Mouse (Mus musculus): ENCODE data around the gene Lim2. TPM values are rescaled to one million over a fixed set of nuclear protein-coding genes. Genes with fewer than 3 reads are reported as not detected.
"Not testable (repeated sequence)": the region's sequence is repeated elsewhere in the genome, so short reads cannot be mapped to it uniquely, and the experiment has no call there.

The Lim2 gene
- 0.42 TPM in 1 of 2 replicates, not detected in the other for total RNA-seq (2015)
- not detected in 2 replicates for total RNA-seq (2017)

DNA sequence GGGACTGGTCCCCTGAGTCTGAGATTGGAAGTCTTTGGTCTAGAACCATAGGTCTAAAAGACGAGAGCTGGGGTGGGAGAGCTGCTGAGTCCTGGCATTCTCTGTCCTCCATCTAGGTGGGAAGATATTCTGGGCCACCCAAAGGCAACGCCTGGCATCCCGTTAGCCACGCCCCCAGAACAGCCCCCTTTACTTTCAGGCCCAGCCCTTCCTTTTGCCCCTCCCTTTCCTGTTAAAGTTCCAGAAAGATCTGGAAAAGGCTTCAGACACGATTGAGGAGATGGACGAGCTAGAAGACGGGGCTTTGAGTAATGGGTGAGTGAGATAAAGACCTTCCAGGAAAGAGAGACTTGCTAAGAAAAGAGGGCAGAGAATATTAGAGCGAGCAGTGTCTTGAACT is at the start of gene Lim2:
Lim2 (plus strand) TSS at position 265 of the 400 bp plus-strand sequence.
- no peak for ATAC-seq (replicated peaks; ENCODE audit: poor library complexity)

DNA sequence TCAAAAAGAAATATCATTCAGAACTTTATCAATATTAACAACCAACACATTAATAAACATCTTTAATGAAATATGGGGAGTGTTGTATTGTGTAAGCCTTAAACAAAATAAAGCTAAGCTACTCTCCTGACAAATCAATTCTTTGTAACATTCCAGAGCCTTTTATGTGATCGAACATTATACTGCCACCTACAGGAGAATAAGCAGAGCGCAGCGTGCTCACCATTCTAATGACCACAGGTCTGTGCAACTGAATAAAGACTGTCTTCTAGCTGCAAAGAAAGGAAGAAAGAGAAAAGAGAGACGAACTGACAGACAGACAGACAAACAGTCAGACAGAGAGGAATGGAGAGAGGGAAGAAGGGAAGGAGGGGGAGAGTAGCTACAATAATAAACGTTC is 49.2 kb upstream of the Lim2 start:
- ATAC-seq (replicated peaks; ENCODE audit: poor library complexity), result peak; percentile 98

DNA sequence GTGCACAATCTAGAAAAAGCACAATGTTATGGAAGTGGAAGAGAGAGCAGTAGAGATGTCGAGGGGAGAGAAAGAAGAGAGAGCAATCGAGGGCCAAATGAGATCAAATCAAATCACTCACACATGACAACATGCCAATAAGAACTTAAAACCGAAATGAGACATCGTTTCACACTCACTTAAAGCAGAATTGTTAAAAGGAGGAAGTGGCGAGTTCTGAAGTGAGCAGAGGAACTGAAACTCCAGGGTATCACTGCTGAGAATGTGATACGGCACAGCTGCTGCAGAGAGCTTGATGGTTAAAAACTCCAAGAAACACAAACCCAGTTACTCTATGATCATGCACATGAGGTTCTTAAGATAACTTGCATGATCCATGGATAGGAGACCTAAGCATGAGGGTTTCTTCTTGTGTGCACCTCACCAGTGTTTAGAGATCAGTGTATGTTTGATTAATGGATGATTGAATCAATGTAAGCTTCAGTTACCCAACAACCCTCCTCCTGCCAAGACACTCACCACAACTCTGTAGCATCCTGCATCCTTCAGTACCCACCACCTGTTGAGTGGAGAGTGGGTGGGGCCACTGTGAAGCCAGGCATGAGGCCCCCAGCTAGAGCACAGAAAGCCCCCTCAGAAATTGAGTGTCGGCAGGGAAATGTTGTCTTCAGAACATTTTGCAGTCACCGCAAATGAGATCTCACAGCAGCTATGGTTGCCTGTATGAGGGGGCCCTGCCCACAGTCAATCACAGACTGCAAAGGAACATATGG is 34.9 kb upstream of the Lim2 start:
- ATAC-seq (replicated peaks; ENCODE audit: poor library complexity), result peak; percentile 85

DNA sequence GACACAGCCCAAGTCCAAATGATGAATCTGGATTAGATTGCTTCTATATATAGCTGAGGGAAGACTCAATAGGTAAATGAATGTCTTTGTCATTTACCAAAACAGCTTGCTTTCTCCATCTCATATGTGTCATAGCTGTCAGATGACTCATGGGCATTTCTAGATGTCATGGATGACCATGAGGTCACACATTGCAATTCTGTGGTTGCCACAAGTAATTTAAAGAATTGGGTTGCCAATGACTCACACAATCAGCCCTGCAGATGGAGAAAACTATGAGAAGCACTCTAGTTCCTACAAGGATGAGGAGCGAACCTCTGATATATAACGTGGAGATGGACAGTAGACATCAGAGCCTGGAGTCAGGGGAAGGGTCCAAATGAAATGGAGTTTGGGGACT is 28.0 kb upstream of the Lim2 start:
- no peak for ATAC-seq (replicated peaks; ENCODE audit: poor library complexity)

DNA sequence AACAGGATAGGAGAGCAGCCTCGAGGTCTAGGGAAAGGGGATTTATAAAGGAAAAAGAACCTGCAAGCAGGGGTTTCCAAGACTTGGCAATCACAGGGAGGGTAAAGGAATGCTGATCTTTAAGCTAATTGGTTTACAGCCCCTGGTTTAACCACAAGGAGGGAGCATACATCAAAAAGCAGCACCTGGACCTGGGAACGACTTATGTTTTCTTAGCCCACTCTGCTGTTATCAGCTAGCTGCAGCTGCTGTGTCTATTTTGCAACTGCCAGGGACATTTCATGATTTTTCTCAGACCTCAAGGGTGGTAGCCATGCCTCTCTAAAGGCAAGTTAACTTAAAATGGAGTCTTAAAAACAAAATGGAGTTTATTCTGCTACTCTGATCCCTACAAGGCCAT is 24.8 kb upstream of the Lim2 start:
- ATAC-seq (replicated peaks; ENCODE audit: poor library complexity), result peak; percentile 68

DNA sequence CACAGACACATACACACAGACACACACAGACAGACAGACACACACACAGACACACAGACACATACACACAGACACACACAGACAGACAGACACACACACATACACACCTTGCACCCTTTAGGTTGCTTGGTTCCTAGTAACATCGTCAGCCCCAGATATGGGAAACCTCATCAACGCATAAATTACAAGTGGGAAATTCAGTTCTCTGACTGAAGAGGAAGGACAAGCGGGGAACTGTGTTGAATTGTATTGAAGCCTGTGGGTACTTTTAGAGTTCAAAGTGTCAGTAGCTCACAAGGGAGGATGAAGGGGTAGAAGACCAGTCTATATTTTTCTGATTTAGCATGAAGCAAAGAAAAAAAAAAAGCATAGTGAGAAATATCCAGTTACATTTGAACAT is 19.9 kb upstream of the Lim2 start:
- no peak for ATAC-seq (replicated peaks; ENCODE audit: poor library complexity)

DNA sequence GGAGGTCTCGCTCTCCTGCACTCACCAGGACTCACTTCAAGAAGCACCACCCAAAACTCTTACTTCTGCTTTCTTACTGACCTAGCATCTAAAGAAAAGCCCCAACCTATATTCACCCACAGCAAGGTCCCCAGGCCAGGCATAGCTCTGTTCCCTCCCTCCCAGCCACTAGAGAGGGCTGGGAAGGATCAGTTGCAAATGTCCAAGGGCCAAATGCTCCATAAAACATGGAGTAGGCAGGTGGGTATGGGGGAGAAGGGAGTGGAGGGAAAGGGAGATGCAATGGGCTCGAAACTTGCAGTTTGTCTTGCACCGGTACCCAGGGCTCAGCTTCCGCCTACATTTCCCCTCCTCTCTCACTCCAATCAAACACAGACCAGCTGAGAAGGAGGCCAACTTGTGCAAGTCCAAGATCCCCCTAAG is 19.3 kb upstream of the Lim2 start, which contains the start of gene Siglecg:
Siglecg (plus strand) TSS at position 74 of the 423 bp plus-strand sequence.
- peak; percentile 83 for ATAC-seq (replicated peaks; ENCODE audit: poor library complexity)

DNA sequence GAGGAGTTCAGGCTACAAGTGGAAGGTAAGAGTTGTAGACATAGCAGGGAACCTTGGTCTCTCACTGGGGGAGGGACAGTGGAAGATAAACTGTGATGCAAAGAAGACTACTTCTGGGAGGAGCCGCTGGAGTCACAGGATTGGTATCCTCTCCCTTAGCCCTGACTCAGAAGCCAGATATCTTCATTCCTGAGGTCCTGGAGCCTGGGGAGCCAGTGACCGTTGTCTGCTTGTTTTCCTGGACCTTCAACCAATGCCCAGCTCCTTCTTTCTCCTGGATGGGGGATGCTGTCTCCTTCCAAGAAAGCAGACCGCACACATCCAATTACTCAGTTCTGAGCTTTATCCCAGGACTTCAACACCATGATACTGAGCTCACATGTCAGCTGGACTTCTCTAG is 18.4 kb upstream of the Lim2 start:
- ATAC-seq (replicated peaks; ENCODE audit: poor library complexity), result no peak

DNA sequence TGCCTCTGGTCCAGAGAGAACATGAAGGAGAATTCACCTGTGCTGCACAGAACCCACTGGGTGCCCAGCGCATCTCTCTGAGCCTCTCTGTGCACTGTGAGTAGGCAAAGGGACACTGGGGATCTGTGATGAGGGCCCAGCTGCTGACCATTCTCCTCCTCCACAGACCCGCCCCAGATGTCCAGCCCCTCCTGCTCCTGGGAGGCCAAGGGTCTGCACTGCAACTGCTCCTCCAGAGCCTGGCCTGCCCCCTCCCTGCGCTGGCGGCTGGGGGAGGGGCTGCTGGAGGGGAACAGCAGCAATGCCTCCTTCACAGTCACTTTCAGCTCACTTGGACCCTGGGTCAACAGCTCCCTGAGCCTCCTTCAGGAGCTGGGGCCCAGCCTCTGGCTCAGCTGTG is 15.7 kb upstream of the Lim2 start:
- not testable (repeated sequence) for ATAC-seq (replicated peaks; ENCODE audit: poor library complexity)

DNA sequence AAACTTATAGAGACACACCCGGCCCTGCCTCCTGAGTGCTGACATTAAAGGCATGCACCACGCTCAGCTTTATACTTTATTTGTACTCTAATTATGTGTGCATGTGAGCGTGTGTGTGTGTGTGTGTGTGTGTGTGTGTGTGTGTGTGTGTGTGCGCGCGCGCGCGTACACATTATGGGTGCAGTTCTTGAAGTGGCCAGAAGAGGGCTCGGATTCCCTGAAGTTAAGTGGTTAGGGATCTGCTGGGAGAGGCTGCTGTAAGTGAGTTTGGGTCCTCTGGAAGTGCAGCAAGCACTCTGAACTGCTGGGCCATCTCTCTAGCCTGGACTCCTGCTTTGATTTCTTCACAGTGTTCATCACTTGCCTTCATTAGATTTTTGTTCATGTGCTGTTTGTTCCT is 10.2 kb upstream of the Lim2 start:
- ATAC-seq (replicated peaks; ENCODE audit: poor library complexity), result no peak

DNA sequence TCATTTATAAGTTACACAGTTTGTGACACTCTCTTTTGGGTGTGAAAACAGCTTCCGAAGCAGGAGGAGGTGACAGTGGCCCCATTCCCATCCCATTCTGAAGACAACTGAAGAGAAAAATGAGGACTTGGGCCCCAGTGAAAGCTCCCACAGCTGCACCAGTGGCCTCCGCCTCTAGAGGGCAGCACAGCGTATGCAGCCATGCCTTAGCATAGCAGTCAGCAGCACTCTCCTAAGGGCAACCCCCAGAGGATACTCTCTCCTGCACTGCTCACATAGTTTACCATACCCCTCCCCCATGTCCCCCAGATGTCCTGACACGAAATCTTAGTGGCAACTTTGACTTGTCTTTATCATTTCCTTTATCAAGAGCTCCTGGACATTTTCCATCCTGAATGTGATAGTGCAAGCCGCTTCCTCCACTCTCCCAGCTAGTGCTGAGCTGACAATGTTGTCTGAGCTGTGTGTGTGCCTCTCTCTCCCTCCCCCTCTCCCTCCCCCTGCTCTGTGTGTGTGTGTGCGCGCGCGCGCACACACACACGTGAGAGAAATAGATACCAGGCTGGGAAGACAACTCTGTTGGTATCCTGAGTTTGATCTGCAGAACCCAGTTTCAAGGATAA is 4.4 kb upstream of the Lim2 start:
- peak; percentile 97 for ATAC-seq (replicated peaks; ENCODE audit: poor library complexity)

DNA sequence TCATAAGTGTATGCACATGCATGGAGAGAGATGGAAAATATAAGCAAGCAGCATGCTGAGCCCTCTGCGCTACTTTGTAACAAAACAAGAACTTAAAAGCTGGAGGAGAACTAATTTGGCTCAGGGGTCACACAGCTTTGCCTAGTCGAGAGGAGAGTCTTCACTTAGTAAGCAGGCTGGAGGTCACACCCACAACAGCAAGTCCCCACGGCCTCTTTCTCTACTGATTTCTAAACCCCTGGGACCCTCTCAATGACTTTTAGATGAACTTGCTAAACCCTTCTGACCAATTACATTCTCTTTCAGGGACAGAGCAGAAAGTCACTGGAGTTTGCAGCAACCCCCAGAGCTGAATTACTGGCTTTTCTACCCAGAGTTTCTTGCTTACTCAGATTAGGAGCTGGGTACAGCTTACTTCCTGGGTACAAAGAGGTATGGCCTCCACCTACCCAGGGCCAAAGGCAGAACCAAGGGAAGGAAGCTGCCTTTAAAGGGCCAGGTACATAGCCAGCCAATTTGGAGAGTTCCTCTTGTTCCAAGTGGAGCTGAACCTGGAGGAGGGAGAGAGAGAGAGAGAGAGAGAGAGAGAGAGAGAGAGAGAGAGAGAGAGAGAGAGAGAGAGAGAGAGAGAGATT is 3.4 kb upstream of the Lim2 start:
- no peak for ATAC-seq (replicated peaks; ENCODE audit: poor library complexity)

DNA sequence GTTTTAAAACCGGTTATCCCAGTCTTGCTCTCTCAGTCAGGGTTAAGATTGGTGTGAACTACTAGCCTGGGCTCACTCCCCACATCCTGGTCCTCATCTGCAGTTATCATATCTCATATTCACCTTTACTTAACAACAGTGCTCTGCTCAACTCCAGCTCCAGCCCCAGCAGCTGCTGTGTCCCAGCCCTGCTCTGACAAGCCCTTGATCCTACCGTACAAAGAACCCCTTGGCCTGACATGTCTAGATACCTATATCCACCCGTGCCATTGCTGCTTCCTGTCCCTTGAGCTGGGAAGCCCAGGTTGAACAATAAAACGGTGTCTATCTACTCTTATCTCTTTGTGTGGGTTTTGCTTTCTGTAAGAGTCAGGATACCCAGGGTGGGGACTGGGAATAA is 2.0 kb downstream of the Lim2 start:
- ATAC-seq (replicated peaks; ENCODE audit: poor library complexity), result no peak

DNA sequence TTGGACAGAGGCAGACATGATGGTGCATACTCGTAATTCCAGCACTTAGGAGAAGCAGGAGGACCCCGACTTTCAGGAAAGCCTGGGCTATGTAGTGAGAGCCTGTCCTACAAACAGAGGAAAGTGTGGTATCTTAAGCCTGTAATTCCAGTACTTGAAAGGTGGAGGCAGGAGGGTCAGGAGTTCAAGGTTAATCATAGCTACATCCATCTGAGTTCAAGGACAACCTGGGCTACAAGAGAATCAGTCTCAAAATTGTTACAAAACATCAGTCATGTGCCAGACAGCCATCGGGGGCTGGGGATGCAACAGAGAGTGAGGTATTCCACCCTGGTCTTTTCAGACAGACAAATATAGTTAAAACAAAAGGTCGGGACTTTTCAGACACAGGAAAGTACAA is 5.4 kb downstream of the Lim2 start:
- no peak for ATAC-seq (replicated peaks; ENCODE audit: poor library complexity)

DNA sequence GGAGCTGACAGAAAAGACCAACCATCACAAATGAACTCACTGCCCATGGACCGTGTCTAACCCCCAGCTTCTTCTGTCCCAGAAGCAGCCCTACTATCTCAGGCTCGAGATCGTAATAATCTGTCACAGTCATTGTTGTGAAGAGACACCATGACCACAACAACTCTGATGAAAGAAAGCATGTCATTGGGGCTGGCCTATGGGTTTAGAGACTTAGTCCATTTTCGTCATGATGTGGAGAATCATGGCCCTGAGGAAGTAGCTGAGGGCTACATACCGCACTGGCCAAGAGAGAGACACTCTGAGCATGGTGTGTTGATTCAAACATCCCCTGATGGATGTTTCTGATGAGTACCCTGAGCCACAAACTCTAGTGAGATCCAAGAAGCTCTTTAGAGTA is 7.2 kb downstream of the Lim2 start:
- ATAC-seq (replicated peaks; ENCODE audit: poor library complexity), result no peak

DNA sequence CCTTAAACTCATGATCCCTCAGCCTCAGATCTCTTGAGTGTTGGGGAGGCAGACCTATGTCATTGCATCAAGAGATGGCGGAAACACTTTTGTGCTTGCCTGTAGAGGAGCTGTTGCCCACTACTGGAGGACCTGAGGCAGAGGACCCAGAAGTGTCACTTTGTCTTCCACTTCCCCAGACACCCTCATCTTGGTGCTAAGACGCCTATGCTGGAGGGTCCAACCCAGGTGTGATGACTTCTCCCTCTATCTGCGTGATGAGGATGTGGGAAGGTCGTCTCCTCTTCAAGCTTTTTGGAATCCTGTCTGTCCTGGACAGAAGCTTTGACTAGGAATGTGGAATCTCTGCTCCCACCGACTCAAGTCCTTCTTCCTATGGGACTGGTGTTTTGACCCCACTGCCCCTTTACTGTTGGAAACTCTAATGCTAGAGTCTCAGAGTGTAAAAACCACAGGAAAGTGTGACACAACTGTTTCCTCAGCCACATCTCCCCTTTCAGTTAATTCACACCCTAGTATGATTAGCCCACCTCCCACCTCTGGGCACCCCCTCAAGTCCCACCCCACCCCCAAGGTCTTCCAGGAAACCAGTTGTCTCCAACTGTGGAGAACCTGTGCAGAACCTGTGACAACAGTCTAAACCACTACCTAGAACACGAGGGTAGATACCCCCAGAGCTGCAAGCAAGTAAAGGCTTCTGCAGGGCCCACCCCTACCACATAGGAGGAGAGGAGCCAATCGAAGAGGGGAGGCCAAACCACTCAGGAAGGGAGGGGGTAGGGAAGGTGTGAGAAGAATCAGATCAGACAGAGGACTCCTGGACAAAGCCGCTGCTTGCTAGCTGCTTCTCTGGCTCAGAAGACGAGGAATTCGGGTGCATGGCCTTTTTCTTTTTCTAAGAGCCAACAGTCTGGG is 9.1 kb downstream of the Lim2 start, which contains the start of gene Nkg7:
Nkg7 (plus strand) TSS at position 733 of the 915 bp plus-strand sequence.
- peak; percentile 65 for ATAC-seq (replicated peaks; ENCODE audit: poor library complexity)

DNA sequence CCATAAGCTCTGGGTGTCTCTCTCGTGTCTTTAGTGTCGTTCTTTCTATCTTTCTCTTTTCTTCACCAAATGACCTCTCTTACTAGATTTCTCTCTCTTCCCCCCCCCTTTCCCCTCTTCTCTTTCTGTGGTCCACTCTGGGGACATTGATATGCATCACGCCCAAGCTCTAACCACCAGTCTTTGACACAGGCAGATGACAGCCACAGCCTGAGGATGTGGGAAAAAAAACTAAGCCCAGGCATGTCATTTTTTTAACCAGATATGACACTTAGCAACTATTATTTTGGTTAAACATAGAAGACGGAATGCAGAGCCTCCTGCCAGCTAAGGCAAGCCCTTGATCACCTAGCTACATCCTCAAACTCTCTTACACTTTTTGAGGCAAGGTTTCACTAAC is 11.1 kb downstream of the Lim2 start:
- peak; percentile 7; the same call in 1 of the 2 replicates for ATAC-seq (replicated peaks; ENCODE audit: poor library complexity)

DNA sequence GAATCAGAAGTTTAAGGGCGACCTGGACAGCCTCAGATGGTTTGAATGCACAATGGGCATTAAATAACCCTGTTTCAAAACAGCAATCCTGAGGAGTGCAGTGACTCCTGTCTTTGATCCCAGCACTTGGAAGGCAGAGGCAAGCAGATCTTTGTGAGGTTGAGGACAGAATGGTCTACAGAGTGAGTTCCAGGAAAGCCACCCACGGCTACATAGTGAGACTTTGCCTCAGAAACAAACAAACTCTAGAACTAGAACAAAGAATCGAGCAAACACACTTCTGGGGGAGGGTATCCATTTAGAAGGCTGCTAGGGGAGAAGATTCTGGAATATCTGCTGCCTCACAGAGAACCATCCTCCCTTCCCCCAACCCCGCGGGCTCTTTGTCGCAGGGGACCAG is 13.0 kb downstream of the Lim2 start, which contains the start of gene Cldnd2:
Cldnd2 (plus strand) TSS at position 301 of the 400 bp plus-strand sequence.
- no peak for ATAC-seq (replicated peaks; ENCODE audit: poor library complexity)

DNA sequence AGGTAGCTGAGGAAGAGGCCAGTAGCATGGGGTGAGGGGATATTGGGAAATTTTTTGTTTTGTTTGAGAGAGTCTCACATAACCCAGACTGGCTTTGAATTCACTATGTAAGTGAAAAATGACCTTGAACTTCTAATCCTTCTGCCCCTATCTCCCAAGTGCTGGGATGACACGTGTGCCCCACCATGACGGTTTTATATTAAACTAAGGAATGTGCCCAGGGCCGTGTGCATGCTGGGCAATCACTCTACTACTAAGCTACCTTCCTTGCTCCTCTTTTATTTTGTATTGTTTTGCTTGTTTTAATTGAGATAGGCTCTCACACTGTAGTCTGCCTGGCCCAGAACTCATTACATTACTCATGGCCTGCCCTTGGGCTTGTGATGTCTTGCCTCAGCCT is 13.6 kb downstream of the Lim2 start:
- ATAC-seq (replicated peaks; ENCODE audit: poor library complexity), result no peak

DNA sequence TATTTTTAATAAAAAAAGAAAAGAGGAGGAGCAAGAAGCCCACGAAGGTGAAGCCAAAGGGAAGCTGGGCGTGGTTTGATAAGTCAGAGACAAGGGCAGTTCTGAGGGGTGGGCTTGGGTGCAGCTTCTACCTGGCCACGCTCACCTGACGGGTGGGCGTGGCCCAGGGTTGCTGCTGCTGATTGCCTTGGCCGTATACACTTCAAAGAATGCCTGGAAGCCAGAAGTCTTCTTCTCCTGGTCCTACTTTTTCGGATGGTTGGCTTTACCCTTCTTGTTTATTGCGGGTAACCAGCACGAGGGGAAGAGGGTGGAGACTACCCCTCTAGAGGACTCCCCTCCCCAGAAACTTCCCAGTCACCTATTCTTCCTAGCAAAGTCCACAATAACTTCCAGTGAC is 15.2 kb downstream of the Lim2 start:
- ATAC-seq (replicated peaks; ENCODE audit: poor library complexity), result no peak
